Mouse (Mus musculus) CD4-positive naive resting alpha-beta T cell, adult 57 days (primary cell): Measurements from ENCODE around the gene Taar7f. TPM values are rescaled to one million over a fixed set of nuclear protein-coding genes. Genes with fewer than 3 reads are reported as not detected.

Source experiments
- total RNA-seq: library from RNA; stranded (reverse); gene quantifications from one replicate; pipeline ENCODE4 v1.2.4, GENCODE M21; 2023

The Taar7f gene
- total RNA-seq: not detected

GRCm38 (mm10) chr10:24049210-24049609 is at the start of gene Taar7f:
Taar7f (plus strand) TSS chr10:24049510.

GRCm38 (mm10) chr10:23999639-24000038 is 49.7 kb upstream of the Taar7f start, which contains the start of gene Taar7b:
Taar7b (plus strand) TSS chr10:23999939.

GRCm38 (mm10) chr10:24026922-24027321 is 22.4 kb upstream of the Taar7f start, which contains the start of gene Taar7d:
Taar7d (plus strand) TSS chr10:24027222.

GRCm38 (mm10) chr10:24037314-24037713 is 12.0 kb upstream of the Taar7f start, which contains the start of gene Taar7e:
Taar7e (plus strand) TSS chr10:24037614.

GRCm38 (mm10) chr10:24076200-24076599 is 26.9 kb downstream of the Taar7f start, which contains the start of gene Taar8a:
Taar8a (plus strand) TSS chr10:24076500.

GRCm38 (mm10) chr10:24092194-24092593 is 42.9 kb downstream of the Taar7f start, which contains the start of gene Taar8b:
Taar8b (minus strand) TSS chr10:24092294.

Other genes starting within 250 kb of the Taar7f start
- 0.53 TPM for gene Vnn3, start 198.0 kb upstream of the Taar7f start, total RNA-seq
- not detected for gene Vnn1, start 154.8 kb upstream of the Taar7f start, total RNA-seq
- not detected for gene Taar1, start 129.2 kb upstream of the Taar7f start, total RNA-seq
- gene Taar2, start 110.9 kb upstream of the Taar7f start, total RNA-seq: not detected
- gene Taar3, start 100.0 kb upstream of the Taar7f start, total RNA-seq: not detected
- gene Taar4, start 89.0 kb upstream of the Taar7f start, total RNA-seq: not detected
- gene Taar5, start 78.8 kb upstream of the Taar7f start, total RNA-seq: not detected
- not detected for gene Taar6, start 63.9 kb upstream of the Taar7f start, total RNA-seq
- not detected for gene Taar7a, start 56.0 kb upstream of the Taar7f start, total RNA-seq
- gene Taar7b, start 49.6 kb upstream of the Taar7f start, total RNA-seq: not detected
- not detected for gene Taar7d, start 22.3 kb upstream of the Taar7f start, total RNA-seq
- not detected for gene Taar7e, start 11.9 kb upstream of the Taar7f start, total RNA-seq
- gene Taar8a, start 27.0 kb downstream of the Taar7f start, total RNA-seq: not detected
- gene Taar8b, start 42.8 kb downstream of the Taar7f start, total RNA-seq: not detected
- not detected for gene Taar8c, start 52.4 kb downstream of the Taar7f start, total RNA-seq
- gene Taar9, start 60.0 kb downstream of the Taar7f start, total RNA-seq: not detected
- gene Stx7, start 99.8 kb downstream of the Taar7f start, total RNA-seq: 30.6 TPM
- gene Moxd1, start 174.0 kb downstream of the Taar7f start, total RNA-seq: not detected